Mouse (Mus musculus): Measurements from ENCODE around the gene Papss1. TPM values are rescaled to one million over a fixed set of nuclear protein-coding genes. Genes with fewer than 3 reads are reported as not detected.
A peak's percentile ranks its signal among the peaks of the same experiment; 100 is the strongest.

Papss1 gene
- polyA plus RNA-seq, 1 experiment from 2014 or later, result 128 TPM

GRCm38 (mm10) chr3:131587959-131588358 is 23.4 kb downstream of the Papss1 start:
- ATAC-seq (ENCODE audit: low FRiP score), result no peak
- Histone ChIP-seq H3K9me3 (replicated peaks) (no peaks in the 10 kb centered on the region), H3K27me3 (replicated peaks) (no peaks in the 10 kb centered on the region), H3K36me3 (peaks cover 65% of the 10 kb centered on the region), H3K9ac (replicated peaks) (no peak overlapping the region), H3K4me1 (no peaks in the 10 kb centered on the region), H3K4me2 (no peak overlapping the region), H3K27ac (replicated peaks) (no peak overlapping the region), H3K4me3 (replicated peaks) (no peak overlapping the region)
- WGBS, result 95% methylated on average over 10 of the region's 10 CpGs

- Histone ChIP-seq H3K9me3 (replicated peaks) (no peaks in the 10 kb centered on the region), H3K4me3 (replicated peaks) (no peak overlapping the region), H3K27ac (replicated peaks) (peak overlapping the region; percentile 58; the same call in 1 of the 2 replicates), H3K4me1 (peaks cover 4% of the 10 kb centered on the region; the same call in 1 of the 2 replicates), H3K9ac (replicated peaks) (no peak overlapping the region), H3K27me3 (replicated peaks) (no peaks in the 10 kb centered on the region), H3K36me3 (peaks cover 19% of the 10 kb centered on the region), H3K4me2 (no peak overlapping the region)
- ATAC-seq (ENCODE audit: low FRiP score), result peak; percentile 70
- 57% methylated on average over 15 of the region's 15 CpGs for WGBS
Observed at GRCm38 (mm10) chr3:131593143-131593798, 28.7 kb downstream of the Papss1 start.

- Histone ChIP-seq H3K9me3 (replicated peaks) (no peaks in the 10 kb centered on the region), H3K27me3 (replicated peaks) (no peaks in the 10 kb centered on the region), H3K36me3 (peaks cover 11% of the 10 kb centered on the region), H3K27ac (replicated peaks) (no peak overlapping the region), H3K4me1 (peaks cover 4% of the 10 kb centered on the region; the same call in 1 of the 2 replicates), H3K9ac (replicated peaks) (no peak overlapping the region), H3K4me2 (no peak overlapping the region), H3K4me3 (replicated peaks) (no peak overlapping the region)
- ATAC-seq (ENCODE audit: low FRiP score), result no peak
- 97% methylated on average over 11 of the region's 11 CpGs for WGBS
Observed at GRCm38 (mm10) chr3:131594361-131594760, 29.8 kb downstream of the Papss1 start.

- Histone ChIP-seq H3K9ac (replicated peaks) (no peak overlapping the region), H3K27ac (replicated peaks) (no peak overlapping the region), H3K9me3 (replicated peaks) (no peaks in the 10 kb centered on the region), H3K4me3 (replicated peaks) (no peak overlapping the region), H3K36me3 (peaks cover 9% of the 10 kb centered on the region), H3K27me3 (replicated peaks) (no peaks in the 10 kb centered on the region), H3K4me1 (peaks cover 4% of the 10 kb centered on the region; the same call in 1 of the 2 replicates), H3K4me2 (no peak overlapping the region)
- ATAC-seq (ENCODE audit: low FRiP score), result no peak
- 91% methylated on average over 14 of the region's 14 CpGs for WGBS
Observed at GRCm38 (mm10) chr3:131595546-131596245, 31.1 kb downstream of the Papss1 start.

GRCm38 (mm10) chr3:131600726-131601125 is 36.2 kb downstream of the Papss1 start:
- no peaks in the 10 kb centered on the region for H3K9me3 ChIP-seq (replicated peaks)
- no peaks in the 10 kb centered on the region for H3K4me1 ChIP-seq
- no peak overlapping the region for H3K27ac ChIP-seq (replicated peaks)
- H3K4me3 ChIP-seq (replicated peaks), result no peak overlapping the region
- H3K36me3 ChIP-seq, result peaks cover 20% of the 10 kb centered on the region
- H3K27me3 ChIP-seq (replicated peaks), result no peaks in the 10 kb centered on the region
- no peak overlapping the region for H3K4me2 ChIP-seq
- 94% methylated on average over 11 of the region's 11 CpGs for WGBS
- ATAC-seq (ENCODE audit: low FRiP score), result no peak
- H3K9ac ChIP-seq (replicated peaks), result no peak overlapping the region

GRCm38 (mm10) chr3:131601366-131601765 is 36.8 kb downstream of the Papss1 start:
- no peaks in the 10 kb centered on the region for H3K27me3 ChIP-seq (replicated peaks)
- no peaks in the 10 kb centered on the region for H3K9me3 ChIP-seq (replicated peaks)
- H3K4me3 ChIP-seq (replicated peaks), result no peak overlapping the region
- no peak overlapping the region for H3K9ac ChIP-seq (replicated peaks)
- H3K27ac ChIP-seq (replicated peaks), result no peak overlapping the region
- no peak overlapping the region for H3K4me2 ChIP-seq
- WGBS, result 97% methylated on average over 1 of the region's 1 CpGs
- no peak for ATAC-seq (ENCODE audit: low FRiP score)
- H3K4me1 ChIP-seq, result no peaks in the 10 kb centered on the region
- H3K36me3 ChIP-seq, result peaks cover 24% of the 10 kb centered on the region

- peaks cover 38% of the 10 kb centered on the region for H3K36me3 ChIP-seq
- no peaks in the 10 kb centered on the region for H3K4me1 ChIP-seq
- H3K9ac ChIP-seq (replicated peaks), result no peak overlapping the region
- ATAC-seq (ENCODE audit: low FRiP score), result no peak
- H3K27me3 ChIP-seq (replicated peaks), result no peaks in the 10 kb centered on the region
- H3K27ac ChIP-seq (replicated peaks), result no peak overlapping the region
- no peak overlapping the region for H3K4me3 ChIP-seq (replicated peaks)
- H3K9me3 ChIP-seq (replicated peaks), result no peaks in the 10 kb centered on the region
- WGBS, result 35% methylated on average over 4 of the region's 4 CpGs
- H3K4me2 ChIP-seq, result no peak overlapping the region
Observed at GRCm38 (mm10) chr3:131602995-131603414, 38.4 kb downstream of the Papss1 start.

- H3K4me1 ChIP-seq, result no peaks in the 10 kb centered on the region
- no peak overlapping the region for H3K9ac ChIP-seq (replicated peaks)
- H3K4me2 ChIP-seq, result no peak overlapping the region
- ATAC-seq (ENCODE audit: low FRiP score), result no peak
- no peak overlapping the region for H3K27ac ChIP-seq (replicated peaks)
- H3K36me3 ChIP-seq, result peaks cover 52% of the 10 kb centered on the region
- no peaks in the 10 kb centered on the region for H3K9me3 ChIP-seq (replicated peaks)
- no peaks in the 10 kb centered on the region for H3K27me3 ChIP-seq (replicated peaks)
- whole genome bisulfite sequencing, result 94% methylated on average over 6 of the region's 6 CpGs
- no peak overlapping the region for H3K4me3 ChIP-seq (replicated peaks)
Observed at GRCm38 (mm10) chr3:131608112-131608511, 43.5 kb downstream of the Papss1 start.

GRCm38 (mm10) chr3:131609651-131610050 is 45.1 kb downstream of the Papss1 start:
- ATAC-seq (ENCODE audit: low FRiP score), result no peak
- no peaks in the 10 kb centered on the region for H3K9me3 ChIP-seq (replicated peaks)
- no peak overlapping the region for H3K27ac ChIP-seq (replicated peaks)
- H3K36me3 ChIP-seq, result peaks cover 62% of the 10 kb centered on the region
- WGBS, result 97% methylated on average over 4 of the region's 4 CpGs
- H3K4me3 ChIP-seq (replicated peaks), result no peak overlapping the region
- no peaks in the 10 kb centered on the region for H3K4me1 ChIP-seq
- no peak overlapping the region for H3K9ac ChIP-seq (replicated peaks)
- no peaks in the 10 kb centered on the region for H3K27me3 ChIP-seq (replicated peaks)
- no peak overlapping the region for H3K4me2 ChIP-seq

GRCm38 (mm10) chr3:131610595-131610994 is 46.0 kb downstream of the Papss1 start:
- Histone ChIP-seq H3K4me2 (no peak overlapping the region), H3K27ac (replicated peaks) (no peak overlapping the region), H3K27me3 (replicated peaks) (no peaks in the 10 kb centered on the region), H3K4me3 (replicated peaks) (no peak overlapping the region), H3K9ac (replicated peaks) (no peak overlapping the region), H3K4me1 (no peaks in the 10 kb centered on the region), H3K36me3 (peaks cover 58% of the 10 kb centered on the region), H3K9me3 (replicated peaks) (no peaks in the 10 kb centered on the region)
- WGBS, result 89% methylated on average over 6 of the region's 6 CpGs
- ATAC-seq (ENCODE audit: low FRiP score), result no peak

GRCm38 (mm10) chr3:131612847-131613246 is 48.3 kb downstream of the Papss1 start:
- Histone ChIP-seq H3K36me3 (peaks cover 49% of the 10 kb centered on the region), H3K9ac (replicated peaks) (no peak overlapping the region), H3K27me3 (replicated peaks) (no peaks in the 10 kb centered on the region), H3K4me1 (no peaks in the 10 kb centered on the region), H3K4me2 (no peak overlapping the region), H3K9me3 (replicated peaks) (no peaks in the 10 kb centered on the region), H3K27ac (replicated peaks) (no peak overlapping the region), H3K4me3 (replicated peaks) (no peak overlapping the region)
- ATAC-seq (ENCODE audit: low FRiP score), result no peak
- 92% methylated on average over 5 of the region's 5 CpGs for WGBS

- no peak overlapping the region for H3K4me2 ChIP-seq
- no peak overlapping the region for H3K4me3 ChIP-seq (replicated peaks)
- no peaks in the 10 kb centered on the region for H3K9me3 ChIP-seq (replicated peaks)
- H3K27ac ChIP-seq (replicated peaks), result no peak overlapping the region
- 58% methylated on average over 8 of the region's 8 CpGs for WGBS
- H3K36me3 ChIP-seq, result peaks cover 50% of the 10 kb centered on the region
- no peaks in the 10 kb centered on the region for H3K4me1 ChIP-seq
- no peak for ATAC-seq (ENCODE audit: low FRiP score)
- H3K27me3 ChIP-seq (replicated peaks), result no peaks in the 10 kb centered on the region
- no peak overlapping the region for H3K9ac ChIP-seq (replicated peaks)
Observed at GRCm38 (mm10) chr3:131614056-131614455, 49.5 kb downstream of the Papss1 start.

All from neural tube, embryonic 15.5 days (tissue).